Mouse (Mus musculus) frontal cortex, adult (tissue): ENCODE measurements around the gene Kcnk15.

ENCODE experiments used
- ATAC-seq: cut with Nextera tagmentation; 2 replicates; pipeline ENCODE4 v1.9.2; 2017; ENCODE audit warnings: mild to moderate bottlenecking, moderate library complexity, mixed read lengths; ENCODE audit not compliant: low TSS enrichment

Kcnk15 gene

GRCm38 (mm10) chr2:163853461-163853901, at the start of gene Kcnk15:
Gene Kcnk15, plus strand, starts transcription at chr2:163853651.
- no peak for ATAC-seq

DNA sequence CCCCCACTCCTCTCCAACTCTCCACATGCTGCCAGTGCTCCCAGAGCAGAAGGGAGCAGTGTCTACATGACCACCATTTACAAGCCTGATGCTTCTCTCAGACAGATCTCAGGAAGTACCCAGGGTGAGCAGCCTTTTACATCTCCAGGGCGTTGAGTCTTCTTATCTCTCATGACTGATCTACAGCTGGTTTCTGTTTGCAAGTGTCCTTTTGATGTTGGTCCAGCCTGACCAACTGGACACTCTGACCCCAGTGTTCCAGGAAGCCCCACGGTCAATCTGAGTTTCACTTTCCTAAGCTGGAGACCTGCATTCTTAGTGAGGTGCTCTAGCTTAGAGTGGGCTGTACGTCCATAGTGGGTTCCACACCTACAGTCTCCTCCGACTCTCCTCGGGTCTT, 49.6 kb upstream of the Kcnk15 start:
- no peak for ATAC-seq

- no peak for ATAC-seq
Measured at GRCm38 (mm10) chr2:163809166-163809565, 44.3 kb upstream of the Kcnk15 start.

GRCm38 (mm10) chr2:163809704-163810103, 43.7 kb upstream of the Kcnk15 start:
- no peak for ATAC-seq

GRCm38 (mm10) chr2:163813077-163813476, 40.4 kb upstream of the Kcnk15 start:
- no peak for ATAC-seq

- no peak for ATAC-seq
Measured at GRCm38 (mm10) chr2:163814739-163815465, 38.5 kb upstream of the Kcnk15 start.

DNA sequence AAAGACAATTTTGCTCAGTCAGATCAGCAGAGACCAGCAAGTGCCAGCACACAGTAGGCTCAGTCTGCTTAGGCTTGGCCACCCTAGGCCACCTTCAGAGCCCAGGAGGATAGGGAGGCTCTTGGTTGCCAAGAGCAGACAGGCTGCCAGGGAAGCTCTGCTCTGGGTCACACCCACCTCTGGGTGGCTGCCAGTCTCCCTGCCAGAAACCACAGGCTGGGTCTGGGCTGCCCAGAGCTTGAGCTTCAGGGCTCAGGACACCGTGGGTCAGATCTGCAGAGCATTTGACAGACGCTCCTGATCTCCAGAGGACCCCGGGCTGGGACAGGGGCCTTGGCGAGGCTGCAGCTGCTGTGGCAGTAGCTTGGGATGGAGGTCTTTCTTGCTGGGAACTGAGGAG, 32.8 kb upstream of the Kcnk15 start, which contains the start of gene Ccn5:
Gene Ccn5 (plus strand): TSS at position 255 of the 400 bp plus-strand sequence.
- ATAC-seq, result no peak

DNA sequence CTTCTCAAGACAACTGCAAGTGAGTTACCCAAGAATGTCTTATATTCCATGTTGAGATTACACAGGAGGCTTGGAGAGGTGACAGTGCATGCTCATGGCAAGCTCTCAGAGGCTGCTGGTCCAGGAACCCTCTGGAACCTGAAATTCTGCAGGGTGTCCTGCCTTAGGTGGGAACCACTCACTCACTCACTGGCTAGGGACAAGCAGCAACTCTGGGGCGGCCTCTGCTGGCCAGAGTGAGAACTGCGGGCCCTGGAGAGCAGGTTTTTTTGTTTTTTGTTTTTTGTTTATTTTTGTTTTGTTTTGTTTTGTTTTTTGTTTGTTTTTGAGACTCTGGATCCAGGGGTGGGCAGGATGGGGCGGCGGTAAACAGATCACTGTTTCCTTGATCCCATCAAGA, 30.2 kb upstream of the Kcnk15 start:
- no peak for ATAC-seq

- no peak for ATAC-seq
Measured at GRCm38 (mm10) chr2:163823771-163824170, 29.7 kb upstream of the Kcnk15 start.

- no peak for ATAC-seq
Measured at GRCm38 (mm10) chr2:163825861-163826260, 27.6 kb upstream of the Kcnk15 start.

GRCm38 (mm10) chr2:163826494-163826893, 27.0 kb upstream of the Kcnk15 start:
- no peak for ATAC-seq

- no peak for ATAC-seq
Measured at GRCm38 (mm10) chr2:163831163-163831562, 22.3 kb upstream of the Kcnk15 start.

GRCm38 (mm10) chr2:163838043-163838442, 15.4 kb upstream of the Kcnk15 start:
- peak; percentile 91 for ATAC-seq

DNA sequence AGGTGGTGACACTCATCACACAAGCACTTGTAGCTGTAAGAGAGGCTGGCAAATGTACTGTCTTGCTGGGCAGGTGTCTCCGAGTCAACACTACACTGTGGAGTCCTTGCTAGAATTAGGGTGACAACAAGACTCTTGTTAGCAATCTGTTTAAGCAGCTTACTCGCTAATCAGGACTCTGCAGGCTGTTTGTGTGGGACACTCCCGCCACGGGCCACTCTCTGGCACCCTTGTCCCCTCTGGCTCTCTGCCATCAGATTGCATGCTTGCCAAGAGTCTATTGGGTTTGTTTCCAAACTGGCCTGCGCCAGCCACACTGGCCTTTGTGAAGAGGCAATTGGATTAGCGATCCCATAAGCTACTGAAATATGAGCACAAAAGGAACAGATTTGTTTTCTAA, 13.9 kb upstream of the Kcnk15 start:
- ATAC-seq, result no peak

- no peak for ATAC-seq
Measured at GRCm38 (mm10) chr2:163842043-163842442, 11.4 kb upstream of the Kcnk15 start.

DNA sequence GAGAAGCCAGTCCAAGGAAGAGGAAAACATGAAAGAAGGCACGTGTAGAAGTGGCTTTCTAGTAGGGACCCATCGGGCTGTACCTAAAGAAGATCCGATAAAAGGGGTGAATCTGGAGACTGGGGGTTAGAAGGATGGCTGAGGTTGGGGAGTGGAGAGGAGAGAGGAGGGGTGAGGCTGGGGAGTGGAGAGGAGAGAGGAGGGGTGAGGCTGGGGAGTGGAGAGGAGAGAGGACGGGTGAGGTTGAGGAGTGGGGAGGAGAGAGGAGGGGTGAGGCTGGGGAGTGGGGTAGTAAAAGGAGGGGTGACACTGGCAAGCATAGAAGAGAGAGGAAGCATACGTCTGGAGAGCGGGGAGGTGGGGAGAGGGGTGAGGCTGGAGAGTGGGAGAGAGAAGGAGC, 3.8 kb downstream of the Kcnk15 start:
- ATAC-seq, result no peak

DNA sequence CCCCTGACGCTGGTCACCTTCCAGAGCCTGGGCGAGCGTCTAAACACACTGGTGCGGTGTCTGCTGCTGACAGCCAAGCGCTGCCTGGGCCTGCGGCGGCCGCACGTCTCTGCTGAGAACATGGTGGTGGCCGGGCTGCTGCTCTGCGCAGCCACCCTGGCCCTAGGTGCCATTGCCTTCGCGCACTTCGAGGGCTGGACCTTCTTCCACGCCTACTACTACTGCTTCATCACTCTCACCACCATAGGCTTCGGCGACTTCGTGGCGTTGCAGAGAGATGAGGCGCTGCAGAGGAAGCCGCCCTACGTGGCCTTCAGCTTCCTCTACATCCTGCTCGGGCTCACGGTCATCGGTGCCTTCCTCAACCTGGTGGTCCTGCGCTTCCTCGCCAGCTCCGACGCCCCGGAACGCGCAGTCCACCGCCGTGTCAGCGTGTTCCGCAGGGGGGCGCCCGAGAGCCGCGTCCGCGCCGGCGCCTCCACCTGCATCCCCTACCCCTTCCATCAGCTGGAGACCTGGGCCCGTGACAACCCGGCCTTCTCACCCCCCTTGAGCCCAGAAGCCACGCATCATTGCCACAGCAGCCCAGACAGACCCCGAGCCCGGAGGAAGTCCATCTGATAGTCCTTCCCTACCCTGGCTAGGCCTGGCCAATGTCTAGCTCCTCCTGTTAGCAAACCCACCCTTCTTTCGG, 5.0 kb downstream of the Kcnk15 start:
- peak; percentile 45; the same call in 1 of the 2 replicates for ATAC-seq

DNA sequence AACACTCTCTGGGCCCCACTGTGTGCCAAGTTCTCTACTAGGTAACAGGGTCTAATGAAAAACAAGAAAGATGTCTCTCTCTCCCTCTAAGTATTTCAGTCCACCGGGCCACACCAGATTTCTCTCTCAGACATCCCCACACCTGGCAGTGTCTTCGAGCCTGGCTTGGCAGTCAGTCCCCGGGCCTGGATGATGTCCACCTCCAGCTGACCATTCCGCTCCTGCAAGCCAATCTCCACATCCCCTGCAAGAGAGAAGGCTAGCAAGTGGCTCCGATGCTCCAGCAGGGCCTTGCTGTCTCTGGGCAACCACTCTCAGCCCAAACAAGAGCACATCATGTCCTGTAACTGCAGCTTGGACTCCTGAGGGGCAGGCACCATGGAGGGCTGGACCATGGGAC, 11.9 kb downstream of the Kcnk15 start:
- no peak for ATAC-seq

DNA sequence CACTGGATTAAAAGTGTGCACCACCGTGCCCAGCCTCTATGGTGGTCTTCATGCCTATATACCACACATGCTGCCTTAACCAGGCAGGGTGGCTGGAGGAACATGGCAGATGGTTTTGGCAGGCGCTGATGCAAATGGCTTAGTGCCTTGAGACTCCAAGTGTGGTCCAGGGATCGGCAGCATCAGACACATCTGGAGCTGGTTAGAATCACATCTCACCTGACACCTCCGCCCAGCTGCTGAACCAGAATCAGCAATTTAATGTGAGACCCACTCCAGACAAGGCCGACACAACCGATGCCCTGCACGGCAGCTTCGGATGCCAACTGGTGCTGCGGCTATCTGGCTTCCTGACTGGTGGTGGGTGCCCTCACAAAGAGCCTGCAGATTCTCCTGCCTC, 12.6 kb downstream of the Kcnk15 start:
- ATAC-seq, result no peak

- ATAC-seq, result no peak
Measured at GRCm38 (mm10) chr2:163869783-163870182, 16.3 kb downstream of the Kcnk15 start.

GRCm38 (mm10) chr2:163871266-163871665, 17.8 kb downstream of the Kcnk15 start:
- no peak for ATAC-seq

DNA sequence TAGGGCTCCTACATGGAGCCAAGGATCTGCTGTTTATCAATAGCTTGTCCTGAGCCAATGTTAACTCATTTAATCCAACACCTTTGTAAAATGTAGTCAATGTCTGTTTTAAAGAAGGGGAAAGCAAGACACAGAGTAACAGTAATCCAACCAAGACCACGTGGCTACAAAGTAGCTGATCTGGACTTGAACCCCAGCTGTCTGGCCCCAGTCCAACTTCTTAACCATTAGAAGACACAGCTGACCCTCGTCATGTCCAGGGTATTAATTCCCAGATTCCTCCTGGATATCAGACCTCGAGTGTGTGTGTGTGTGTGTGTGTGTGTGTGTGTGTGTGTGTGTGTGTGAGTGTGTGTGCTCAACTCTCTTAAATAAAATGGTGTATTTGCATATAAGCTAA, 18.5 kb downstream of the Kcnk15 start:
- ATAC-seq, result no peak

- no peak for ATAC-seq
Measured at GRCm38 (mm10) chr2:163874877-163875276, 21.4 kb downstream of the Kcnk15 start.
